Mouse (Mus musculus): ENCODE data around the gene Stk31. TPM values are rescaled to one million over a fixed set of nuclear protein-coding genes. Genes with fewer than 3 reads are reported as not detected.

Gene Stk31
- total and polyA plus RNA-seq, 3 experiments = not detected

GRCm38 (mm10) chr6:49415971-49416370, 20.6 kb downstream of the Stk31 start:
- Histone ChIP-seq H3K79me2 (ENCODE audit: control insufficient read depth, insufficient read depth, low read length, poor library complexity) (no peaks in the 10 kb centered on the region), H3K4me1 (ENCODE audit: control insufficient read depth in 1 of 2, insufficient read depth in 2 of 2, low read length in 2 of 2) (no peaks in the 10 kb centered on the region), H3K27me3 (ENCODE audit: control insufficient read depth in 1 of 2, insufficient read depth in 2 of 2, low read length in 2 of 2) (no peaks in the 10 kb centered on the region), H3K9ac (ENCODE audit: control insufficient read depth, low read depth, low read length, poor library complexity, severe bottlenecking) (no peak overlapping the region), H3K4me3 (ENCODE audit: control insufficient read depth in 1 of 2, insufficient read depth in 1 of 2, low read depth in 2 of 2, low read length in 2 of 2) (no peak overlapping the region), H3K9me3 (replicated peaks; ENCODE audit: insufficient read depth, low read length) (no peaks in the 10 kb centered on the region), H3K36me3 (ENCODE audit: control insufficient read depth in 1 of 2, insufficient read depth in 2 of 2, low read length in 2 of 2) (no peaks in the 10 kb centered on the region), H3K27ac (ENCODE audit: control insufficient read depth, low read depth, low read length) (no peak overlapping the region)
- no peak for DNase-seq (ENCODE audit: low read depth, low spot score)
- TF ChIP-seq MAFK (IDR thresholded peaks at IDR 0.05; ENCODE audit: borderline replicate concordance, low read depth, low read length) = no peak
- TF ChIP-seq CTCF (IDR thresholded peaks at IDR 0.05 in 2 of 3, conservative IDR thresholded peaks at IDR 0.05 in 1 of 3; ENCODE audit: control insufficient read depth in 1 of 3, insufficient read depth in 1 of 3, low read depth in 2 of 3, low read length in 3 of 3, poor library complexity in 1 of 3, severe bottlenecking in 1 of 3) = no peak
- no peak for TF ChIP-seq CHD1 (IDR thresholded peaks at IDR 0.05; ENCODE audit: low read depth, low read length)
- TF ChIP-seq TAL1 (IDR thresholded peaks at IDR 0.05; ENCODE audit: low read length) = no peak
- TF ChIP-seq USF1 (IDR thresholded peaks at IDR 0.05; ENCODE audit: low read depth, low read length) = no peak
- TF ChIP-seq MXI1 (IDR thresholded peaks at IDR 0.05; ENCODE audit: low read depth, low read length) = no peak
- no peak for TF ChIP-seq RAD21 (IDR thresholded peaks at IDR 0.05; ENCODE audit: low read depth, low read length)
- no peak for TF ChIP-seq ETS1 (IDR thresholded peaks at IDR 0.05; ENCODE audit: low read depth, low read length)
- no peak for TF ChIP-seq ZC3H11A (IDR thresholded peaks at IDR 0.05; ENCODE audit: low read depth, low read length)
- TF ChIP-seq GATA1 (IDR thresholded peaks at IDR 0.05; ENCODE audit: low read depth, low read length) = no peak
- TF ChIP-seq ZMIZ1 (IDR thresholded peaks at IDR 0.05; ENCODE audit: low read depth, low read length) = no peak
- TF ChIP-seq UBTF (IDR thresholded peaks at IDR 0.05; ENCODE audit: borderline replicate concordance, insufficient read depth, low read depth, low read length) = no peak
- no peak for TF ChIP-seq KAT2A (conservative IDR thresholded peaks at IDR 0.05; ENCODE audit: low read depth, low read length)
- TF ChIP-seq POLR2AphosphoS2 (IDR thresholded peaks at IDR 0.05; ENCODE audit: low read length) = no peak

- no peak overlapping the region for H3K4me3 ChIP-seq (ENCODE audit: control insufficient read depth in 1 of 2, insufficient read depth in 1 of 2, low read depth in 2 of 2, low read length in 2 of 2)
- H3K27ac ChIP-seq (ENCODE audit: control insufficient read depth, low read depth, low read length) = no peak overlapping the region
- H3K36me3 ChIP-seq (ENCODE audit: control insufficient read depth in 1 of 2, insufficient read depth in 2 of 2, low read length in 2 of 2) = no peaks in the 10 kb centered on the region
- no peaks in the 10 kb centered on the region for H3K79me2 ChIP-seq (ENCODE audit: control insufficient read depth, insufficient read depth, low read length, poor library complexity)
- TF ChIP-seq POLR2AphosphoS5 (IDR thresholded peaks at IDR 0.05; ENCODE audit: borderline replicate concordance, low read depth, low read length) (no peak), MXI1 (IDR thresholded peaks at IDR 0.05; ENCODE audit: low read depth, low read length) (no peak), ZNF384 (IDR thresholded peaks at IDR 0.05; ENCODE audit: low read depth, low read length) (no peak), MYB (IDR thresholded peaks at IDR 0.05; ENCODE audit: low read depth, low read length) (no peak), SMC3 (IDR thresholded peaks at IDR 0.05; ENCODE audit: low read depth, low read length) (no peak), MAZ (IDR thresholded peaks at IDR 0.05; ENCODE audit: low read depth, low read length) (no peak), TAL1 (IDR thresholded peaks at IDR 0.05; ENCODE audit: low read length) (no peak), ELF1 (IDR thresholded peaks at IDR 0.05; ENCODE audit: low read depth, low read length) (no peak), POLR2AphosphoS2 (IDR thresholded peaks at IDR 0.05; ENCODE audit: low read length) (no peak), TCF12 (IDR thresholded peaks at IDR 0.05; ENCODE audit: low read depth, low read length) (no peak), USF1 (IDR thresholded peaks at IDR 0.05; ENCODE audit: low read depth, low read length) (no peak), GABPA (IDR thresholded peaks at IDR 0.05; ENCODE audit: low read depth, low read length) (no peak), RCOR1 (IDR thresholded peaks at IDR 0.05; ENCODE audit: low read depth, low read length) (no peak), GATA1 (IDR thresholded peaks at IDR 0.05; ENCODE audit: low read depth, low read length) (no peak), E2F4 (IDR thresholded peaks at IDR 0.05; ENCODE audit: borderline replicate concordance, low read depth, low read length) (no peak), EP300 (IDR thresholded peaks at IDR 0.05; ENCODE audit: low read depth in 1 of 2, low read length in 2 of 2) (no peak), POLR2A (IDR thresholded peaks at IDR 0.05; ENCODE audit: control insufficient read depth in 1 of 2, insufficient read depth in 1 of 2, low read depth in 1 of 2, low read length in 2 of 2, poor library complexity in 1 of 2) (no peak), MAX (IDR thresholded peaks at IDR 0.05; ENCODE audit: low read length) (no peak), ZKSCAN1 (IDR thresholded peaks at IDR 0.05; ENCODE audit: low read depth, low read length) (no peak), UBTF (IDR thresholded peaks at IDR 0.05; ENCODE audit: borderline replicate concordance, insufficient read depth, low read depth, low read length) (no peak)
- H3K9me3 ChIP-seq (replicated peaks; ENCODE audit: insufficient read depth, low read length) = no peaks in the 10 kb centered on the region
- H3K4me1 ChIP-seq (ENCODE audit: control insufficient read depth in 1 of 2, insufficient read depth in 2 of 2, low read length in 2 of 2) = no peaks in the 10 kb centered on the region
- no peak overlapping the region for H3K9ac ChIP-seq (ENCODE audit: control insufficient read depth, low read depth, low read length, poor library complexity, severe bottlenecking)
- DNase-seq (ENCODE audit: low read depth, low spot score) = no peak
- H3K27me3 ChIP-seq (ENCODE audit: control insufficient read depth in 1 of 2, insufficient read depth in 2 of 2, low read length in 2 of 2) = no peaks in the 10 kb centered on the region
Measured at GRCm38 (mm10) chr6:49437306-49437705, 41.9 kb downstream of the Stk31 start.
